ENCODE assay signal across 13 mouse cellular contexts in genomic region chr4:154450441-154450840, GRCm38 (mm10).
DNase-seq lines count a peak whose midpoint lies in the region; ATAC-seq lines count a peak whose summit lies in the region.
"Had no signal": no experiment of that assay in that cellular context is flagged by ENCODE, and none has a peak within 500 bp of the region (broad histone marks: within the 10 kb centered on the region; RNA-seq: fewer than 3 reads in every experiment).

No protein-coding gene starts in this region.

- peaks cover 52% of the 10 kb centered on the region for H3K27me3 ChIP-seq in heart, embryonic 13.5 days (replicated peaks)
- peaks cover 90% of the 10 kb centered on the region for H3K27me3 ChIP-seq in kidney, embryonic 15.5 days

- no peaks in the 10 kb centered on the region for H3K9me3 ChIP-seq in heart, embryonic 13.5 days
- no peaks in the 10 kb centered on the region for H3K9me3 ChIP-seq in kidney, embryonic 15.5 days (replicated peaks)
- H3K9me3 ChIP-seq: embryonic facial prominence, embryonic 13.5 days; forebrain, embryonic 12.5 days had no signal

- 0 out of 2 replicates have a peak overlapping the region, but pooled peaks have one; percentile 56 for H3K27ac ChIP-seq in heart, embryonic 13.5 days (replicated peaks)
- peak overlapping the region; percentile 37; the same call in 1 of the 2 replicates for H3K27ac ChIP-seq in kidney, embryonic 15.5 days
- H3K27ac ChIP-seq: embryonic facial prominence, embryonic 13.5 days; forebrain, embryonic 12.5 days; left cerebral cortex, adult 2 months; macrophage had no signal

- H3K4me1 ChIP-seq in heart, embryonic 13.5 days: peaks cover 64% of the 10 kb centered on the region
- H3K4me1 ChIP-seq in kidney, embryonic 15.5 days: peaks cover 38% of the 10 kb centered on the region; the same call in 1 of the 2 replicates

- no peak for ATAC-seq in heart, embryonic 13.5 days (ENCODE audit: extremely low read depth, insufficient number of reproducible peaks, low FRiP score, low TSS enrichment)
- no peak for ATAC-seq in kidney, embryonic 15.5 days (replicated peaks; ENCODE audit: low FRiP score)
- ATAC-seq in megakaryocyte-erythroid progenitor cell, adult 5-6 weeks (replicated peaks; ENCODE audit: low FRiP score, low TSS enrichment, poor library complexity, severe bottlenecking): no peak
- no peak for ATAC-seq in megakaryocyte progenitor cell, adult 5-6 weeks (replicated peaks; ENCODE audit: poor library complexity)

- no peak overlapping the region for H3K4me3 ChIP-seq in heart, embryonic 13.5 days
- H3K4me3 ChIP-seq in kidney, embryonic 15.5 days (replicated peaks): no peak overlapping the region
- H3K4me3 ChIP-seq: embryonic facial prominence, embryonic 13.5 days; forebrain, embryonic 12.5 days; left cerebral cortex, adult 2 months had no signal

- H3K4me2 ChIP-seq in heart, embryonic 13.5 days: no peak overlapping the region
- no peak overlapping the region for H3K4me2 ChIP-seq in kidney, embryonic 15.5 days
- H3K4me2 ChIP-seq: embryonic facial prominence, embryonic 13.5 days; forebrain, embryonic 12.5 days had no signal

- 86% methylated on average over 9 of the region's 9 CpGs for WGBS in heart, embryonic 13.5 days
- 90% methylated on average over 9 of the region's 9 CpGs for WGBS in kidney, embryonic 15.5 days

- no peak overlapping the region for H3K9ac ChIP-seq in heart, embryonic 13.5 days
- H3K9ac ChIP-seq in kidney, embryonic 15.5 days: no peak overlapping the region
- H3K9ac ChIP-seq: embryonic facial prominence, embryonic 13.5 days; forebrain, embryonic 12.5 days had no signal

- no peak for DNase-seq in heart, adult 11 months
- peak; percentile 48 to 58 for DNase-seq in right cerebral cortex, postnatal 10 days (ENCODE audit: low spot score in 2 of 2)
- no peak for DNase-seq in right cerebral cortex, postnatal 25 days
- DNase-seq: adrenal gland, postnatal 25 days; gastrocnemius, postnatal 25 days had no signal

- H3K36me3 ChIP-seq in heart, embryonic 13.5 days: no peaks in the 10 kb centered on the region
- H3K36me3 ChIP-seq in kidney, embryonic 15.5 days: no peaks in the 10 kb centered on the region
- H3K36me3 ChIP-seq: embryonic facial prominence, embryonic 13.5 days; forebrain, embryonic 12.5 days had no signal

Comparison
In these comparisons a context has a peak if more than half of its experiments do, and no peak if none do; other contexts are left out.
1. DNase-seq: peak in right cerebral cortex, postnatal 10 days (2 of 2); none in heart, adult 11 months (single experiment) and right cerebral cortex, postnatal 25 days (single experiment).